Mouse (Mus musculus): ENCODE measurements around the gene Gsg1l2. TPM values are rescaled to one million over a fixed set of nuclear protein-coding genes. Genes with fewer than 3 reads are reported as not detected.

Gsg1l2 gene
- not detected in 2 replicates for polyA plus RNA-seq (2014; fragmentation: Nextera tagmentation; extraction: Ambion mirVana)

DNA sequence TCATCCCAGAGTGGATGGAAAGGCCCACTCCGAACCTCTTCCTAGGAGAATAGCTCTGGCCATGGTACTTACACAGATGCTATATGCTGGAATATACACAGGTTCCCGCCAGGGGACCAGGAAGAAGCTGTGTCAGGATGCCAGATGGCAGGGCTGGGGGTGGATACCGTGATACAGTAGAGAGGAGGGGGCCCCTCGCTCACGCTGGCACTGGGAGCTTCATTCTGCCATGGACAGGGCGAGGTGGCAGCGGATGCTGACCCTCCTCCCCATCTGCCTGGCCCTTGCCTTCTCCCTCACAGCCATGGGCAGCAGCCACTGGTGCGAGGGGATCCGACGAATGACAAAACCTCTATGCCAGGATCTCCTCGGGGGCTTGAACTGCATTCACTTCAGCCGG is at the start of gene Gsg1l2:
Gsg1l2 (plus strand) TSS at position 230 of the 400 bp plus-strand sequence.
- no peaks in the 10 kb centered on the region for H3K9me3 ChIP-seq (ENCODE audit: control insufficient read depth, low read length)
- DNase-seq (ENCODE audit: low spot score): no peak

GRCm38 (mm10) chr11:67727095-67727494 is 47.3 kb upstream of the Gsg1l2 start:
- Histone ChIP-seq H3K9ac (ENCODE audit: low read depth, low read length) (no peak overlapping the region), H3K27me3 (ENCODE audit: control insufficient read depth, insufficient read depth, low read length) (no peaks in the 10 kb centered on the region), H3K27ac (ENCODE audit: low read depth, low read length) (no peak overlapping the region), H3K4me2 (replicated peaks; ENCODE audit: low read depth, low read length) (no peak overlapping the region), H3K9me3 (ENCODE audit: control insufficient read depth, low read length) (no peaks in the 10 kb centered on the region), H3K4me3 (ENCODE audit: low read depth, low read length) (no peak overlapping the region), H3K4me1 (replicated peaks; ENCODE audit: control insufficient read depth, insufficient read depth, low read length) (no peaks in the 10 kb centered on the region), H3K36me3 (ENCODE audit: control insufficient read depth, insufficient read depth, low read length) (no peaks in the 10 kb centered on the region)
- 82% methylated on average over 6 of the region's 6 CpGs for WGBS
- ATAC-seq (ENCODE audit: low FRiP score): no peak
- no peak for DNase-seq (ENCODE audit: low spot score)

More for the DNA sequence above, at the start of gene Gsg1l2:
- Histone ChIP-seq H3K4me1 (replicated peaks; ENCODE audit: control insufficient read depth, insufficient read depth, low read length) (no peaks in the 10 kb centered on the region), H3K4me3 (ENCODE audit: low read depth, low read length) (no peak within 1 kb of the TSS), H3K27me3 (ENCODE audit: control insufficient read depth, insufficient read depth, low read length) (no peaks in the 10 kb centered on the region), H3K9ac (ENCODE audit: low read depth, low read length) (no peak within 1 kb of the TSS), H3K36me3 (ENCODE audit: control insufficient read depth, insufficient read depth, low read length) (no peaks in the 10 kb centered on the region), H3K27ac (ENCODE audit: low read depth, low read length) (no peak within 1 kb of the TSS), H3K4me2 (replicated peaks; ENCODE audit: low read depth, low read length) (no peak within 1 kb of the TSS)
- ATAC-seq (ENCODE audit: low FRiP score): no peak
- WGBS: 88% methylated on average over 12 of the region's 12 CpGs

- Histone ChIP-seq H3K9me3 (ENCODE audit: control insufficient read depth, low read length) (no peaks in the 10 kb centered on the region), H3K9ac (ENCODE audit: low read depth, low read length) (no peak overlapping the region), H3K36me3 (ENCODE audit: control insufficient read depth, insufficient read depth, low read length) (no peaks in the 10 kb centered on the region), H3K4me3 (ENCODE audit: low read depth, low read length) (no peak overlapping the region), H3K27me3 (ENCODE audit: control insufficient read depth, insufficient read depth, low read length) (no peaks in the 10 kb centered on the region), H3K4me2 (replicated peaks; ENCODE audit: low read depth, low read length) (no peak overlapping the region), H3K4me1 (replicated peaks; ENCODE audit: control insufficient read depth, insufficient read depth, low read length) (no peaks in the 10 kb centered on the region), H3K27ac (ENCODE audit: low read depth, low read length) (no peak overlapping the region)
- no peak for DNase-seq (ENCODE audit: low spot score)
- no peak for ATAC-seq (ENCODE audit: low FRiP score)
Observed at GRCm38 (mm10) chr11:67728726-67729125, 45.7 kb upstream of the Gsg1l2 start.

DNA sequence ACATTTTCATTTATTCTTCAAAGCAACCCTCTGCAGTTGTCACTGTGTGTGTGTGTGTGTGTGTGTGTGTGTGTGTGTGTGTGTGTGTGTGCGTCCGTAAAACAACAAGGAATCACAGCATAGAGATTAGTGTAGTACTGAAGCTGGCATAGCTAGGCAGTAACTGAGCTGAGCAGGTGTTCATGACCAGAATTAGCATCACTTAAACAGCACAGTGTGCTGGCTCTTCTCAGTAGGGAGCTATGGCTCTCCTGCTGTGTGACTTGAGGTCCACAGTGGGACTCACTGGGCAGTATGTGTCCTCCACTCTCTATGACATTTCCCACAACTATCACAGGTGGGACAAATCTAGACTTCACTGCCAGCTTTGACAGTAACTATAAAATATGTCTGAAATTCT is 43.4 kb upstream of the Gsg1l2 start:
- Histone ChIP-seq H3K9ac (ENCODE audit: low read depth, low read length) (no peak overlapping the region), H3K4me2 (replicated peaks; ENCODE audit: low read depth, low read length) (no peak overlapping the region), H3K27ac (ENCODE audit: low read depth, low read length) (no peak overlapping the region), H3K27me3 (ENCODE audit: control insufficient read depth, insufficient read depth, low read length) (no peaks in the 10 kb centered on the region), H3K4me3 (ENCODE audit: low read depth, low read length) (no peak overlapping the region), H3K36me3 (ENCODE audit: control insufficient read depth, insufficient read depth, low read length) (no peaks in the 10 kb centered on the region), H3K4me1 (replicated peaks; ENCODE audit: control insufficient read depth, insufficient read depth, low read length) (no peaks in the 10 kb centered on the region), H3K9me3 (ENCODE audit: control insufficient read depth, low read length) (no peaks in the 10 kb centered on the region)
- ATAC-seq (ENCODE audit: low FRiP score) (no peak), DNase-seq (ENCODE audit: low spot score) (no peak)
- 96% methylated on average over 2 of the region's 2 CpGs for WGBS

GRCm38 (mm10) chr11:67733726-67734125 is 40.7 kb upstream of the Gsg1l2 start:
- no peak overlapping the region for H3K4me3 ChIP-seq (ENCODE audit: low read depth, low read length)
- 70% methylated on average over 1 of the region's 1 CpGs for WGBS
- no peaks in the 10 kb centered on the region for H3K27me3 ChIP-seq (ENCODE audit: control insufficient read depth, insufficient read depth, low read length)
- no peaks in the 10 kb centered on the region for H3K9me3 ChIP-seq (ENCODE audit: control insufficient read depth, low read length)
- DNase-seq (ENCODE audit: low spot score): no peak
- H3K9ac ChIP-seq (ENCODE audit: low read depth, low read length): no peak overlapping the region
- ATAC-seq (ENCODE audit: low FRiP score): no peak
- H3K36me3 ChIP-seq (ENCODE audit: control insufficient read depth, insufficient read depth, low read length): no peaks in the 10 kb centered on the region
- H3K4me2 ChIP-seq (replicated peaks; ENCODE audit: low read depth, low read length): no peak overlapping the region
- H3K4me1 ChIP-seq (replicated peaks; ENCODE audit: control insufficient read depth, insufficient read depth, low read length): no peaks in the 10 kb centered on the region
- H3K27ac ChIP-seq (ENCODE audit: low read depth, low read length): no peak overlapping the region

DNA sequence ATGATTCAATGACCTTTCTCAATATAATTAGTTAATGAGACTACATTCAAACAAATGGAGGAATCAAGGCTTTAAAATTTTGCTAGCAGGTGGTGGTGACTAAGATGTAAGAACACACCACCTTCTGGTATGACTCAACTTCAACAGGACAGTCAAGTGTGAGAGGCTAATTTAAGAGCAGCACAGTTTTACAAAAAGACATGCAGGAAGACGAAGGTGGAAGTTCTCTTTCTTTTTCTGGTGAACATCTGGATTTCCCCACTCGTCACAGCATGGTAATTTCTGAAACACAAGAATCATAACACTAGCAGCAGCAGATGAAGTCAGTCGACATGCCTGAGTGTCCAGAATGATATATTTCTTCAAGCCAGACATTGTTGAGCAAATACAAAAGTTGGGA is 39.8 kb upstream of the Gsg1l2 start:
- Histone ChIP-seq H3K27ac (ENCODE audit: low read depth, low read length) (no peak overlapping the region), H3K4me1 (replicated peaks; ENCODE audit: control insufficient read depth, insufficient read depth, low read length) (no peaks in the 10 kb centered on the region), H3K4me3 (ENCODE audit: low read depth, low read length) (no peak overlapping the region), H3K27me3 (ENCODE audit: control insufficient read depth, insufficient read depth, low read length) (no peaks in the 10 kb centered on the region), H3K9ac (ENCODE audit: low read depth, low read length) (no peak overlapping the region), H3K9me3 (ENCODE audit: control insufficient read depth, low read length) (no peaks in the 10 kb centered on the region), H3K36me3 (ENCODE audit: control insufficient read depth, insufficient read depth, low read length) (no peaks in the 10 kb centered on the region), H3K4me2 (replicated peaks; ENCODE audit: low read depth, low read length) (no peak overlapping the region)
- ATAC-seq (ENCODE audit: low FRiP score) (no peak), DNase-seq (ENCODE audit: low spot score) (no peak)
- WGBS: 81% methylated on average over 3 of the region's 3 CpGs

GRCm38 (mm10) chr11:67738345-67738744 is 36.1 kb upstream of the Gsg1l2 start:
- Histone ChIP-seq H3K9me3 (ENCODE audit: control insufficient read depth, low read length) (no peaks in the 10 kb centered on the region), H3K27ac (ENCODE audit: low read depth, low read length) (no peak overlapping the region), H3K4me1 (replicated peaks; ENCODE audit: control insufficient read depth, insufficient read depth, low read length) (no peaks in the 10 kb centered on the region), H3K9ac (ENCODE audit: low read depth, low read length) (no peak overlapping the region), H3K4me2 (replicated peaks; ENCODE audit: low read depth, low read length) (no peak overlapping the region), H3K4me3 (ENCODE audit: low read depth, low read length) (no peak overlapping the region), H3K27me3 (ENCODE audit: control insufficient read depth, insufficient read depth, low read length) (no peaks in the 10 kb centered on the region), H3K36me3 (ENCODE audit: control insufficient read depth, insufficient read depth, low read length) (no peaks in the 10 kb centered on the region)
- ATAC-seq (ENCODE audit: low FRiP score) (no peak), DNase-seq (ENCODE audit: low spot score) (no peak)
- 85% methylated on average over 6 of the region's 6 CpGs for WGBS

DNA sequence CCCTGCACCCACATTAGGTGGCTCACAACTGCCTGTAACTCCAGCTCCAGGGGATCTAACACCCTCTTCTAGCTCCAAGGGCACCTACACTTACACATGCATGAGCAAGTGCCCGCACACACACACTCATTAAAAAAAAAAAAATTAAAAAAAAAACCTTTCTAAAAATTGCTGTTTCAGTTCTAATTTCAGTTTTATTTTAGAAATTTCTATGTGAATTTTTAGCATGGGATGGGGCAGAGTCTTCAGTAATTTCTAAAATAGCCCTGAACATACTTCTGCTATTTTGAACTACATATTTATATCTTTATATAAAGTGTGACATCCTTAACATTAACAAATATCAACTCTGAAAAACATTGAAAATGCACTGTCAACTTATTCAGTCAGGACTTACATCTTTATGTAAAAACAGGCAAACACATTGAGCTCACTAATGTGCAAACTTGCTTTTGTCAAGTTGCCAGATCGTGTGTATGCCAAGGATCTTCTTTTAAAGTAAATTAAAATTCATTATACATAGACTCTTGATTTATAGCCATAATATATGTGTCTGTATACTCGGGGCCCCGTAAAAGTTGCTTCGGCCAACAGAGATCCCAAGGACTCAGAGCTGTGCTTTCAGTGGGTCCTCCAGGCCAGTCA is 35.4 kb upstream of the Gsg1l2 start:
- Histone ChIP-seq H3K4me1 (replicated peaks; ENCODE audit: control insufficient read depth, insufficient read depth, low read length) (no peaks in the 10 kb centered on the region), H3K4me2 (replicated peaks; ENCODE audit: low read depth, low read length) (no peak overlapping the region), H3K4me3 (ENCODE audit: low read depth, low read length) (no peak overlapping the region), H3K9me3 (ENCODE audit: control insufficient read depth, low read length) (no peaks in the 10 kb centered on the region), H3K36me3 (ENCODE audit: control insufficient read depth, insufficient read depth, low read length) (no peaks in the 10 kb centered on the region), H3K27ac (ENCODE audit: low read depth, low read length) (no peak overlapping the region), H3K9ac (ENCODE audit: low read depth, low read length) (no peak overlapping the region), H3K27me3 (ENCODE audit: control insufficient read depth, insufficient read depth, low read length) (no peaks in the 10 kb centered on the region)
- ATAC-seq (ENCODE audit: low FRiP score): no peak
- WGBS: 91% methylated on average over 5 of the region's 5 CpGs
- no peak for DNase-seq (ENCODE audit: low spot score)

GRCm38 (mm10) chr11:67741569-67741968 is 32.8 kb upstream of the Gsg1l2 start:
- DNase-seq (ENCODE audit: low spot score) (no peak), ATAC-seq (ENCODE audit: low FRiP score) (no peak)
- no peak overlapping the region for H3K9ac ChIP-seq (ENCODE audit: low read depth, low read length)
- H3K4me3 ChIP-seq (ENCODE audit: low read depth, low read length): no peak overlapping the region
- no peak overlapping the region for H3K27ac ChIP-seq (ENCODE audit: low read depth, low read length)
- no peak overlapping the region for H3K4me2 ChIP-seq (replicated peaks; ENCODE audit: low read depth, low read length)
- no peaks in the 10 kb centered on the region for H3K27me3 ChIP-seq (ENCODE audit: control insufficient read depth, insufficient read depth, low read length)
- no peaks in the 10 kb centered on the region for H3K4me1 ChIP-seq (replicated peaks; ENCODE audit: control insufficient read depth, insufficient read depth, low read length)
- H3K36me3 ChIP-seq (ENCODE audit: control insufficient read depth, insufficient read depth, low read length): no peaks in the 10 kb centered on the region
- H3K9me3 ChIP-seq (ENCODE audit: control insufficient read depth, low read length): no peaks in the 10 kb centered on the region
